Mouse (Mus musculus) heart, embryonic 15.5 days (tissue): ENCODE data around the gene Hist1h1c. TPM values are rescaled to one million over a fixed set of nuclear protein-coding genes. Genes with fewer than 3 reads are reported as not detected.
A peak's percentile ranks its signal among the peaks of the same experiment; 100 is the strongest.
"Not testable (repeated sequence)": the region's sequence is repeated elsewhere in the genome, so short reads cannot be mapped to it uniquely, and the experiment has no call there.

Source experiments
- ATAC-seq: fragments of 200-750 bp; cut with Nextera tagmentation; replicated peaks from 2 replicates; pipeline ENCODE4 v1.8.0; 2017; ENCODE audit warnings: low read depth, moderate TSS enrichment; ENCODE audit not compliant: insufficient number of reproducible peaks, insufficient read depth, low FRiP score
- H3K27ac ChIP-seq: fragments of 300-500 bp; sonication (generic); 2 replicates; pipeline ENCODE4 v1.5.1; 2015; ENCODE audit warnings: mild to moderate bottlenecking, inconsistent platforms
- H3K27me3 ChIP-seq: fragments of 300-500 bp; sonication (generic); 2 replicates; pipeline ENCODE4 v1.6.1; 2015; ENCODE audit warnings: inconsistent platforms
- H3K36me3 ChIP-seq: fragments of 300-500 bp; sonication (generic); 2 replicates; pipeline ENCODE4 v1.6.1; 2015; ENCODE audit warnings: mild to moderate bottlenecking, inconsistent platforms
- H3K4me1 ChIP-seq: fragments of 300-500 bp; sonication (generic); replicated peaks from 2 replicates; pipeline ENCODE4 v1.6.1; 2015; ENCODE audit warnings: inconsistent platforms
- H3K4me2 ChIP-seq: fragments of 300-500 bp; sonication (generic); 2 replicates; pipeline ENCODE4 v1.6.1; 2015; ENCODE audit warnings: inconsistent platforms, mild to moderate bottlenecking, moderate library complexity
- H3K4me3 ChIP-seq: fragments of 300-500 bp; sonication (generic); 2 replicates; pipeline ENCODE4 v1.5.1; 2015; ENCODE audit warnings: mild to moderate bottlenecking, inconsistent platforms
- H3K9ac ChIP-seq: fragments of 300-500 bp; sonication (generic); 2 replicates; pipeline ENCODE4 v1.6.1; 2015; ENCODE audit warnings: mild to moderate bottlenecking, inconsistent platforms
- H3K9me3 ChIP-seq: fragments of 300-500 bp; sonication (generic); replicated peaks from 2 replicates; pipeline ENCODE4 v1.6.1; 2016; ENCODE audit warnings: inconsistent platforms
- WGBS: fragments of 180-500 bp; shearing (Covaris S2); methylation state at CpG from one replicate; pipeline ENCODE4 v1.1.7; 2015; ENCODE audit warnings: mixed read lengths; 5-methylcytosine and 5-hydroxymethylcytosine counted together
- polyA plus RNA-seq: library from polyadenylated mRNA; unstranded; fragments of >200 nt; fragmentation: Nextera tagmentation; extraction: Ambion mirVana; gene quantifications from 2 replicates; pipeline ENCODE4 v1.2.1, GENCODE M21; 2015

Hist1h1c gene
- polyA plus RNA-seq, 1 experiment from 2014 or later: 41.2 TPM

DNA sequence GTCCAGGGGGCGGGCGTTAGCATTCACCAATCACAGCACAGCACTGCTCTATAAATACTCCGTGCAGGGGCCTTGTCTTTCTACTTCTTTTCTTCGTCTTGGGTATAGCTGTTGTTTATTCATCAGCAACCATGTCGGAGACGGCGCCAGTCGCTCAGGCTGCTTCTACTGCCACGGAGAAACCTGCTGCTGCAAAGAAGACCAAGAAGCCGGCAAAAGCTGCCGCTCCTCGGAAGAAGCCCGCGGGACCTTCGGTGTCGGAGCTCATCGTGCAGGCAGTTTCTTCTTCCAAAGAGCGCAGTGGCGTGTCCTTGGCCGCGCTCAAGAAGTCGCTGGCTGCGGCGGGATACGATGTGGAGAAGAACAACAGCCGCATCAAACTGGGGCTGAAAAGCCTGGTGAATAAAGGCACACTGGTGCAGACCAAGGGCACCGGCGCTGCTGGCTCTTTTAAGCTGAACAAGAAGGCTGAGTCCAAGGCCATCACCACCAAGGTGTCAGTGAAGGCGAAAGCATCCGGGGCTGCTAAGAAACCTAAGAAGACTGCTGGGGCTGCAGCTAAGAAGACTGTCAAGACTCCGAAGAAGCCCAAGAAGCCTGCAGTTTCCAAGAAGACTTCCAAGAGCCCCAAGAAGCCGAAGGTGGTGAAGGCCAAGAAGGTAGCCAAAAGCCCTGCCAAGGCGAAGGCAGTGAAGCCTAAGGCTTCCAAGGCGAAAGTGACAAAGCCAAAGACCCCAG is 25.1 kb downstream of the Hist1h1c start, which contains the start of gene Hist1h1a:
TSS of gene Hist1h1a (plus strand) at position 81 of the 738 bp plus-strand sequence.
- Histone ChIP-seq H3K27me3 (no peaks in the 10 kb centered on the region), H3K4me3 (peak within 1 kb of the TSS; percentile 68), H3K4me2 (peak within 1 kb of the TSS; percentile 92), H3K9me3 (no peaks in the 10 kb centered on the region), H3K4me1 (peaks cover 29% of the 10 kb centered on the region), H3K36me3 (no peaks in the 10 kb centered on the region), H3K27ac (peak within 1 kb of the TSS; percentile 95), H3K9ac (peak within 1 kb of the TSS; percentile 75)
- 4% methylated on average over 34 of the region's 34 CpGs for WGBS
- peak; percentile 67 for ATAC-seq

GRCm38 (mm10) chr13:23764324-23765171 is 25.9 kb downstream of the Hist1h1c start:
- Histone ChIP-seq H3K27me3 (no peaks in the 10 kb centered on the region), H3K27ac (peak overlapping the region; percentile 95), H3K4me3 (peak overlapping the region; percentile 68), H3K9ac (peak overlapping the region; percentile 75), H3K4me1 (peaks cover 31% of the 10 kb centered on the region), H3K9me3 (no peaks in the 10 kb centered on the region), H3K36me3 (no peaks in the 10 kb centered on the region), H3K4me2 (peak overlapping the region; percentile 92)
- 43% methylated on average over 12 of the region's 12 CpGs for WGBS
- no peak for ATAC-seq

- no peak overlapping the region for H3K27ac ChIP-seq
- H3K4me1 ChIP-seq: peaks cover 27% of the 10 kb centered on the region
- H3K27me3 ChIP-seq: no peaks in the 10 kb centered on the region
- no peak overlapping the region for H3K9ac ChIP-seq
- no peak for ATAC-seq
- no peaks in the 10 kb centered on the region for H3K9me3 ChIP-seq
- H3K4me3 ChIP-seq: no peak overlapping the region
- no peaks in the 10 kb centered on the region for H3K36me3 ChIP-seq
- 81% methylated on average over 1 of the region's 1 CpGs for WGBS
- no peak overlapping the region for H3K4me2 ChIP-seq
Observed at GRCm38 (mm10) chr13:23765172-23765513, 26.5 kb downstream of the Hist1h1c start.

- Histone ChIP-seq H3K4me3 (no peak overlapping the region), H3K4me2 (no peak overlapping the region), H3K36me3 (no peaks in the 10 kb centered on the region), H3K4me1 (peaks cover 19% of the 10 kb centered on the region), H3K27me3 (no peaks in the 10 kb centered on the region), H3K9ac (no peak overlapping the region), H3K9me3 (no peaks in the 10 kb centered on the region), H3K27ac (no peak overlapping the region)
- no peak for ATAC-seq
Observed at GRCm38 (mm10) chr13:23766772-23767171, 28.2 kb downstream of the Hist1h1c start.

GRCm38 (mm10) chr13:23768834-23769397 is 30.3 kb downstream of the Hist1h1c start:
- no peaks in the 10 kb centered on the region for H3K36me3 ChIP-seq
- no peaks in the 10 kb centered on the region for H3K9me3 ChIP-seq
- H3K27ac ChIP-seq: no peak overlapping the region
- H3K4me2 ChIP-seq: no peak overlapping the region
- no peaks in the 10 kb centered on the region for H3K27me3 ChIP-seq
- peaks cover 14% of the 10 kb centered on the region for H3K4me1 ChIP-seq
- no peak overlapping the region for H3K4me3 ChIP-seq
- ATAC-seq: no peak
- H3K9ac ChIP-seq: no peak overlapping the region
- 39% methylated on average over 5 of the region's 5 CpGs for WGBS

GRCm38 (mm10) chr13:23769613-23770012 is 31.0 kb downstream of the Hist1h1c start, which contains the start of gene Trim38:
Gene Trim38 (plus strand): TSS chr13:23769913.
- H3K36me3 ChIP-seq, H3K27me3 ChIP-seq, H3K4me3 ChIP-seq, H3K9me3 ChIP-seq, H3K4me1 ChIP-seq, H3K9ac ChIP-seq, H3K27ac ChIP-seq, ATAC-seq, H3K4me2 ChIP-seq: not testable (repeated sequence)
- WGBS: 87% methylated on average over 2 of the region's 2 CpGs

DNA sequence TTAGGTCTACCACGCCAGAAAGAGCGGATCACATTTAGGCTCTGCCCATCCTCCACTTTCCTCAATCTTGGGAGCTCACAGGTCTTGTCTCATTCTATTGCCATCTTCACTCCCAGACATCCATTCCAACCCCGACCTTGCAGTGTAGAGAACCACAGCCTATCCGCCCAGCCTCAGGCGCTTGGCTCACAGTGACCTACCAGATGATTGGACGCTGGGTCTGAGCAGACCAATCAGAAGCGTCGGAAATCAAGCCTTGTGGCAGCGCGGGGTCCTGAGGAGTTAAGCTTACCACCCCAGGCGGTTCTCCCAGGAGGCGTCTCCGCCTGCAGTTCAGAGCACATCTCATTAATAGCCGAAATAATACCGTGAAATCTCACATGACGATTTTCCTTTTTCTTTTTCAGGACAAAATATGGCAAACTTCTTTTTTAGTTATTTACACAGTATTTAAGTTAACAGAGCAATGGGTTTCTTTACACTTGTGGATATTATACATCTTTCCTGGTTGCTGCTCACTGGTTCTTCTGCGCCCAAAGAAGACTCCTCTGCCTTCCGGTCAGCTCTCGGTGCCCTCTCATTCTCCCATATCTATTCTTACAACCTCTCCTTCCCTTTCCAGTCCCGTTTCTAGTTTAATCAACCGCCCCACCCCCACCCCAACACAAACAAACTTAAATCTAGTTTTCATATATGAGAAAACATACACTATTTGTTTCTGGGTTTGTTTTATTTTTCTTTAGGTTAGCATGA is 34.1 kb downstream of the Hist1h1c start:
- H3K4me3 ChIP-seq: peak overlapping the region; percentile 24
- H3K9ac ChIP-seq: no peak overlapping the region
- no peak overlapping the region for H3K27ac ChIP-seq
- H3K4me2 ChIP-seq: peak overlapping the region; percentile 57
- H3K36me3 ChIP-seq: no peaks in the 10 kb centered on the region
- H3K9me3 ChIP-seq: no peaks in the 10 kb centered on the region
- 17% methylated on average over 21 of the region's 21 CpGs for WGBS
- no peaks in the 10 kb centered on the region for H3K27me3 ChIP-seq
- peak; percentile 88 for ATAC-seq
- H3K4me1 ChIP-seq: peaks cover 8% of the 10 kb centered on the region; the same call in 1 of the 2 replicates

DNA sequence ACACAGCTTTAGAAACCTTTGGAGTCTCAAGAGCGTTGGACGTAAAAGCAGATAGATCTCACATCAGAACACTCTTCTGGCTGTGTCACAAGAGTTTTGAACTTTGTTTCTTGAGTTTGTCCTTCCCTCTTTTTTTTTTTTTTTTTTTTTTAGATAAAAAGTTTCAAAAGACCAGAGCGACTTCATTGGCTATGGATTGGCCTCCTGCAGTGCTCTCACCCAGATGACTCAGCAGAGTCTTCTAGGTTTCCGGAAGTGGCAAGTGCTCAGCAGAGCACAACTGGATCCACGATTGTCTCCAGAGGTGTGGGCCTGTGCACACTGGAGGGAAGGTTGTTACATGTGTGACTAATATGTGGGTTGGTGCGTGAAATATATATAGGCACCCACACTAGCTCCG is 39.7 kb downstream of the Hist1h1c start:
- H3K9ac ChIP-seq: no peak overlapping the region
- H3K27ac ChIP-seq: no peak overlapping the region
- no peak for ATAC-seq
- no peaks in the 10 kb centered on the region for H3K9me3 ChIP-seq
- no peak overlapping the region for H3K4me3 ChIP-seq
- H3K4me2 ChIP-seq: no peak overlapping the region
- 91% methylated on average over 7 of the region's 7 CpGs for WGBS
- no peaks in the 10 kb centered on the region for H3K27me3 ChIP-seq
- no peaks in the 10 kb centered on the region for H3K36me3 ChIP-seq
- H3K4me1 ChIP-seq: no peaks in the 10 kb centered on the region

DNA sequence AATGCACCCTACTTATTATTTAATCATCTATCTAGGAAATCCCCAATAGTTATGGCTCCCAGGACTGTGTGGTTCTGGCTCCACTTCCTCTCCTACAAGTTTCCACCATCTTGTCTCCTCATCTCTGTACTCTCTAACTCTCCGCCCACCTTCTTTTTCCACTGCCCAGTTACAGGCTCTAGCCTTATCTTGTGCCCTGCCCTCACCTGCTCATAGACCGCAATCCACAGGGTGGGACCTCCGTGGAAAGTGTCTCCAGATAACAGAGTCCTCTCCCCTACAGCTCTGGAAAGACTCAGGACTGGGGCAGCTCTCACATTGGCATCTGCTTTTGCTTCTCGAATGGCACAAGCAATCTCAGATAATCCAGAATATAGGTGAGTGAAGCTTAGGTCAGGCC is 40.4 kb downstream of the Hist1h1c start:
- no peak overlapping the region for H3K27ac ChIP-seq
- H3K4me1 ChIP-seq: no peaks in the 10 kb centered on the region
- no peak overlapping the region for H3K4me3 ChIP-seq
- H3K4me2 ChIP-seq: no peak overlapping the region
- H3K27me3 ChIP-seq: no peaks in the 10 kb centered on the region
- ATAC-seq: no peak
- 57% methylated on average over 4 of the region's 4 CpGs for WGBS
- H3K9ac ChIP-seq: no peak overlapping the region
- H3K36me3 ChIP-seq: no peaks in the 10 kb centered on the region
- no peaks in the 10 kb centered on the region for H3K9me3 ChIP-seq
